Mouse (Mus musculus) urinary bladder, postnatal 4 days (tissue): ENCODE data around the gene Ddx6.

Experiments used
- DNase-seq, 2 experiments: peaks; one replicate each; pipeline ENCODE4 v3.0.0; 2021 to 2022; ENCODE audit warnings: low spot score in 2 of 2

Gene Ddx6

DNA sequence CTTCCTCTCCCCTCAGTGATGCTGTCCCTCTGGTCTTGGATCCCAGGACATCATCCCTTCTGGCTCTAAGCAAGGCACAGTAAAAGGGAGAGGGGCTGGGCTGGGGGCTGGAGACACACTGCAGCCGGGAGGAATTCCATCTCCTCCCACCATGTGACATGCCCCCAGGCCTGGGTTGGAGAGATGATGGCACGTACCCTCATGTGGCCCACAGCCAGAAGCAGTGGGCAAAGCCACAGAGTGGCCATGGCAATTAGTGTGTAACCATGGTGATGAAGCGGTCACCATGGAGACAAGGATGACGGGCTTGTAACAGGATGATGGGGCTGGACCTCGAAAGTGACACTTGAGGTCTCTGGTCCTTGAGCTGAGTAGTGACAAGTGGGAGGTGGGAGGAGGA, 81.9 kb downstream of the Ddx6 start:
- no peak for DNase-seq

DNA sequence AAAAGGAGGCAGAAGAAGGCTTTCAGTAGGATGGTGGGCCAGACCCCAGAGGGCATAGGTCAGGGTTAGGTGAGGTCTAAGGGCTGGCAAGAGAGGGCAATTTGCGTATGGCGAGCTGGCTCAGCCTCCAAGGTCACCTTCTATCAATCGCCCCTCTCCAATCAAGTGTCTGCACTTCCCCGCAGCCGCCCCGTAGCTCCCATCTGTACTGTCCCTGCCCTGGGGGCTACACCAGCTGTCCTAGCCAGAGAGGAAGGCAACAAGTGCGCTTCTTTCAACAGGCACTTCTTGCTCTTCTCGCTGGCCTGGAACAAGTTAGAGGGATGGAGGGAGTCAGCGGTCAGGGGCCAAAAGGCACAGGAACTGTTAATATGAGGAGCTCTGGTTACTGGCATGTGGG, 83.3 kb downstream of the Ddx6 start:
- DNase-seq, result no peak
